Mouse (Mus musculus) Muller cell, postnatal 12 days (primary cell): ENCODE results near the gene Spout1.

Experiments used
- DNase-seq: peaks from one replicate; pipeline ENCODE4 v3.0.0-alpha.2; 2015; ENCODE audit errors: inconsistent ontology term

Spout1 gene

GRCm38 (mm10) chr2:30177700-30178675 lies at the start of gene Spout1:
Gene Spout1, minus strand, starts transcription at chr2:30178459.
- DNase-seq = peak; percentile 97

GRCm38 (mm10) chr2:30216293-30216692 lies 38.0 kb upstream of the Spout1 start:
- no peak for DNase-seq

GRCm38 (mm10) chr2:30215493-30215892 lies 37.2 kb upstream of the Spout1 start:
- DNase-seq = no peak

- no peak for DNase-seq
Measured at GRCm38 (mm10) chr2:30214745-30215144, 36.5 kb upstream of the Spout1 start.

- no peak for DNase-seq
Measured at GRCm38 (mm10) chr2:30212951-30213350, 34.7 kb upstream of the Spout1 start.

GRCm38 (mm10) chr2:30212169-30212545 lies 33.9 kb upstream of the Spout1 start:
- no peak for DNase-seq

GRCm38 (mm10) chr2:30211408-30212168 lies 33.3 kb upstream of the Spout1 start:
- no peak for DNase-seq

GRCm38 (mm10) chr2:30207886-30208285 lies 29.6 kb upstream of the Spout1 start:
- no peak for DNase-seq

- no peak for DNase-seq
Measured at GRCm38 (mm10) chr2:30207401-30207800, 29.1 kb upstream of the Spout1 start.

- DNase-seq = peak; percentile 92
Measured at GRCm38 (mm10) chr2:30205629-30206357, 27.5 kb upstream of the Spout1 start, which contains the start of gene Kyat1. Gene Kyat1, minus strand, starts transcription at chr2:30205847.

- DNase-seq = no peak
Measured at GRCm38 (mm10) chr2:30205255-30205628, 27.0 kb upstream of the Spout1 start.

GRCm38 (mm10) chr2:30203439-30203838 lies 25.2 kb upstream of the Spout1 start:
- no peak for DNase-seq

- DNase-seq = no peak
Measured at GRCm38 (mm10) chr2:30200388-30200925, 22.2 kb upstream of the Spout1 start.

- no peak for DNase-seq
Measured at GRCm38 (mm10) chr2:30199984-30200383, 21.7 kb upstream of the Spout1 start.

- DNase-seq = no peak
Measured at GRCm38 (mm10) chr2:30198021-30198420, 19.8 kb upstream of the Spout1 start.

GRCm38 (mm10) chr2:30194656-30195055 lies 16.4 kb upstream of the Spout1 start:
- DNase-seq = no peak

- no peak for DNase-seq
Measured at GRCm38 (mm10) chr2:30191790-30192580, 13.7 kb upstream of the Spout1 start.

- no peak for DNase-seq
Measured at GRCm38 (mm10) chr2:30185681-30186080, 7.4 kb upstream of the Spout1 start.

GRCm38 (mm10) chr2:30185276-30185675 lies 7.0 kb upstream of the Spout1 start:
- no peak for DNase-seq

- no peak for DNase-seq
Measured at GRCm38 (mm10) chr2:30183721-30184120, 5.5 kb upstream of the Spout1 start.

- no peak for DNase-seq
Measured at GRCm38 (mm10) chr2:30182424-30182823, 4.2 kb upstream of the Spout1 start.
